Mouse (Mus musculus): Measurements from ENCODE around the gene Ppil4.
"Not testable (repeated sequence)": the region's sequence is repeated elsewhere in the genome, so short reads cannot be mapped to it uniquely, and the experiment has no call there.

Ppil4 gene

DNA sequence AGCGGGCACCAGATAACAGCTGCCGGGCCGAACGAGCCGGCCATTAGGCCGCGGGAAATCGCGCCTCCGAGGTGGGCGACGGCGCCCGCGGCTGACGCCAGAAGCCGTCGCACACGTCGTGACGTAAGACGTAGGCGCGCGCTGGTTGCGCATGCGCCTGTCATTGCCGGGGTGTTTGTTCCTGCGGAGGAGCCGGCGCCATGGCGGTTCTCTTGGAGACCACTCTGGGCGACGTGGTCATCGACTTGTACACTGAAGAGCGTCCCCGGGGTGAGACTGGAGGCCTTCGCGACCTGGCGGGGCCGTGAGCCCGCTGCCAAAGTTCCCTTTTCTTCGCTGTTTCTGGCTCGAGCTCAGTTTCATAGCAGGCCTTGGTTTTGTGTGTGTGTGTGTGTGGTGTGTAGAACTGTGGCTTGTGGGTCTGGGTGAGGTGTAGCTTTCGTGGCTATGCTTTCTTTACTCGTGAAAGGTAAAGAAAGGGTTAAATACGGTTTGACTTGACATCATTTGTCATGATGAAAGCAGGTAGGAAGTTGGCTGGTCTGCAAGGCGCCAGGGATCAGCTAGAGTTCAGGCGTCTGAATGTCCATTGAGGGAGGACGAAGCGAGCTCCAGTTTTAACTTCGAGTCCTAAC, at the start of gene Ppil4, which contains the start of gene Ginm1:
Gene Ppil4, plus strand, starts transcription at position 141 of the 635 bp plus-strand sequence.
Gene Ginm1, minus strand, starts transcription at position 74 of the 635 bp plus-strand sequence.
- DNase-seq, result peak; percentile 74 to 81

DNA sequence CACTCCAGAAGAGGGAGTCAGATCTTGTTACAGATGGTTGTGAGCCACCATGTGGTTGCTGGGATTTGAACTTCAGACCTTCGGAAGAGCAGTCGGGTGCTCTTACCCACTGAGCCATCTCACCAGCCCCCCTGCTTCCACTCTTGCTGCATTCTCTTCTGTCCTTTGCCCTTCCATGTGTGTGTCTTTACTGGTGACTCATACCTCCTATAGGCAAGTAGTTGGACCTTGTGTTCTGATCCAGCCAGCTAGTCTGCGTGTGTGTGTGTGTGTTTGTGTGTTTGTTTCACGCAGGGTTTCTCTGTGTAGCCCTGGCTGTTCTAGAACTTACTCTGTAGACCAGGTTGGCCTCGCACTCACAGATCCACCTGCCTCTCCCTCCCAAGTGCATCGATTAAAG, 47.2 kb upstream of the Ppil4 start:
- DNase-seq, result not testable (repeated sequence)

DNA sequence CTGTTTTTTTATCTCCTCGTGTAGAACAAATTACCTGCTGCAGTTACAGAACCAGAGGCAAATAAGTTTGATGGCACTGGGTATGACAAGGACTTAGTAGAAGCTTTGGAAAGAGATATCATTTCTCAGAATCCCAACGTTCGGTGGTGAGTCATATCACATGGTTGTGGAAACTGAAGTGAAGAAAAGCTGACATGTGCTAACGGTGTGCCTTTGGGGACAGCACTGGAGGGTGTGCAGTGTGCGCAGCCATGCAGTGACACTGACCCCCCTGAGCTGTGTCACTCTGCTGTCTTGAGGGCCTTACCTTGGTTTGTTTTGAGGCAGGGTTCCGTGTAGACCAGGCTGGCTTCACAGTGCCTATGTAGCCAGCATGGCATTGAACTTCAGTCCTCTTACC, 43.9 kb upstream of the Ppil4 start:
- no peak for DNase-seq

DNA sequence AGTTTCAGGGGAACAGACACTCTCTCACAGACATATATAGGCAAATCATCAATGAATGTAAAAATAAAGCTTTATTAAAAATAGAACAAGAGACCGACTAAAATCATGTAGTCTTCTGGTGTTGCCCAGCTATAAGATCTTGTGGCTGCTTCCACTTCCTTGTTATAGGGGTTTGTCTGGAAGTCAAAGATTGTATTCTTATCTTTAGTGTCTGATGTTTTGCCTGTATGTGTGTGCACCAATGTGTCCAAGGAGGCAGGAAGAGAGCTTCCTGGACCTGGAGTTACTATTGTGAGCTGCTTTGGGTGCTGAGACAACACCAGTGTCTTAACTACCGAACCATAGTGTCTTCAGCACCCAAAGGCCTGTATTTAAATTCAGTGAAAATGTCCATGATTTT, 35.1 kb upstream of the Ppil4 start:
- no peak for DNase-seq

DNA sequence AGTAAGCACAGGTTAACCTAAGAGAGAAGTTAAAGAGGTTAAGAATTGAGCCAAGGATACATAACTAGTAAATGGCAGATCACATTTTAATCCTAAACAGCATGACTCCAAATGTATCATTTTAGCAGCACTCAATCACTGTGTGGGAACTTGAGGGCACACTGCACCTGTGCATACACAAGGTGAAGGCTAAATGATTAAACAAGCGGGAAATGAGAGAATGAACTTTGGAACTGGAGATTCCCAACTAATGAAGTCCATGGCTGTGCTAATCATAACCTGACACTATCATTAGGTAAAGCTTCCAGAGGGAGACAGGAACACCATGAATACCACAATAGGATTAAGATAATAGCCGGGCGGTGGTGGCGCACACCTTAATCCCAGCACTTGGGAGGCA, 20.3 kb upstream of the Ppil4 start:
- no peak for DNase-seq

DNA sequence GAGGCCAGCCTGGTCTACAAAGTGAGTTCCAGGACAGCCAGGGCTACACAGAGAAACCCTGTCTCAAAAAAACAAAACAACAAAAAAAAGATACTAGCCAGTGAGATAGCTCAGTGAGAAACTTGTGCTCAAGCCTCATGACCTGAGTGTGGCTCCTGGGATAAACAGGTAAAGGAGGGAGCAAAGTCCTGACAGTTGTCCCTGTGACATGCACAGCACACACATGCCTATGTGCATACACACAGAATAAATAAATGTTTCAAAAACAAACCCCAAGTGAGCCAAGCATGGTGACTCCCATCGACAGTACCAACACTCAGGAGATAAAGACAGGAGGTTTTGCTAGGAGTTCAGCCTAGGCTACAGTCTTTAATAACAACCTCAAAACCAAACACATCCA, 19.9 kb upstream of the Ppil4 start:
- no peak for DNase-seq

DNA sequence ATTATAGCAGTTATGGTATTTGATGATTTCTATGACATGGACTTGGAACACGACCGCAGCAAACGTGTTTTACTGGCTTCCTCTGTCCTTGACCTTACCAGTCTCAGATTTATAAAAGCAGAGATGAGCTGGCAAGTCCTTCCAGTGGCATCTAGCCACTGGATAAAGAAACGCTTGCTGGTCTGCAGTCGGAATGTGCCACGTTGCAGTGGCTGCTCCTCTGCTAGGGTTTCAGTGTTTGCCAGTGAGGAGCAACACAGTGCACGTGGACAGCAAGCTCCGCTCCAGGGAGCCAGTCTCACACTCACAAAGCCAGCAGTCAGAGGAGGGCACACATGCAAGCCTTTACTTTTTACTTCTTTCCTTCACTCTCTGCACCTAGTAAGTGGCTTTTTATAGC, 17.3 kb upstream of the Ppil4 start:
- DNase-seq, result no peak

DNA sequence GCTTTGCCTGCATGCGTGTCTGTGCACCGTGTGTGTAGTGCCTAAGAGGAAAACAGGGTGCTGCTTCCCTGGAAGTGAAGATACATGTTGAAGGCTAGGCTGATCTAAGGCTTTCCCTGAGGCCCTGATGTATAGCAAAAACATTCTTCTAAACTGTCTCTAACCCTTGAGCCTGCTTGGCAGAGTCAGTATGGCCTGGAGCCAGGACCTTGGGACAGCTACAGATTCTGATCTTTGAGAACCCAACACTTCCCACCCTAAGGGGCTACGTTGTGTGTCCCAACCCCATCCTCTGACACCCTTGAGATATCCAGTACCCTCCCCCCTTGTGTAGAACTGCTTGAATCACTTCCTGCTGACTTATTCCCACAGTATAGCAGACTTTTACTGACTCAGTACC, 14.3 kb upstream of the Ppil4 start:
- no peak for DNase-seq

DNA sequence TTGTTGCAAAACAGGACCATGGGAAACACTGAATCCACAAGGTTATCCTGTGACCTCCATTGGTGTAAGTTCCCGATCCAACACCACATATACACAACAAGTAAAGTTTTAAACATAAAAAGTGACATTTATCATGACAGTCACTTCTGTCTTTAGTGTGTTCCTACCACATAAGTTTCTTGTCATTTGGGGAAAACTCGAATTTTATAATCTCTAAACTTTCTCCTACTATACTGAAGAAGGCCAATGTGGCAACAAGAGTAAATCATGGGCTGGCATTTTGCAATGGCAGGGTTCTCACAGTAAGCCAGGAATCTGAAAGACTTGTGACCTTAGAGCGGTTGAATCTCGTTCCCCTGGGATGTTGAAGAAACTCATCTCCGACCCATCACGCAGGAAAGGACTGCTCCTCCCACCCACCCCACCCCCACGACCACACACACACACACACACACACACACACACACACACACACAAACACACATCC, 12.9 kb upstream of the Ppil4 start:
- DNase-seq, result no peak

DNA sequence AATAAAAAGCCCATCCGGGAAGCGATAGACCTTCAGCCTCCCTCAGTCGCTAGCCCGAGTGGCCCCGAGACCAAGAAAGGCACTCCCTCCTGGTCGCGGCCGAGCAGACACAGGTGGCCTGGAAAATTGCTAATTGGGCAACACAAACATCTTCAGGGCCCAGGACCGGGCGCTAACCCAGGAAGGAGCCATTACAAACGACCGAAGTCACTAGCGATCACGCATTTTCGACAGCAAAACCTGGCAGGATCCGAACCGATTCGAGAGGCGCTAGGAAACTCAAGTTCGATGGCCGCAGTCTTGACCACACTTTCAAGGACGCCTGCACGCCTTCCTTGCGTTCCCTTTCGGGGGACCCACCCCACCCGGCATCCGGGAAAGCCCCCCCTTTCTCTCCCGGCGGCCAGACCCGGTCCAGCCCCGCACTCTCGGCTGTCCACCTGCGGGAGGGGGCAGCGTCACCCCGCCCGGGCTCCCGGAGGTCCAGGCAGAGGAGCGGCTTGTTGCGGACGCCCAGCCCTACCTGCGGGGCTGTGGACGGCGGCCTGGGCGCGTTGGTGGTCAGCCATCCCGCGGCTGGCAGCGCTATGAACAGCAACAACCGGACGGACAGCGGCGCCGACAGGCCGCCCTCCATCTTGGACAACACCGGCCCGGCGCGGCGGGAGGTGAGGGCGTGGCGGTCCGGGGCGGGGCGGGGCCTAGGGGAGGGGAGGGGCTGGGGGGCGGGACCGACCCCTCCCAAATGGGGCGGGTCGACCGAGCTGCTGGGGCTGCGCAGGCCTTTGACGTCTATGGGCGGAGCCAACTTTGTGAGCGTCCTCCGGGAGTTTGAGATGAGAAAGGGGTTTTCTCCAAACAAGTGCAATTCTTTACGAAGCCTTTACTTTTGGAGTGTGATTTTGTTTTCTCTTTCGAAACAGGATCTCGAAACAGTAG, 12.2 kb upstream of the Ppil4 start:
- DNase-seq, result peak; percentile 77 to 83

DNA sequence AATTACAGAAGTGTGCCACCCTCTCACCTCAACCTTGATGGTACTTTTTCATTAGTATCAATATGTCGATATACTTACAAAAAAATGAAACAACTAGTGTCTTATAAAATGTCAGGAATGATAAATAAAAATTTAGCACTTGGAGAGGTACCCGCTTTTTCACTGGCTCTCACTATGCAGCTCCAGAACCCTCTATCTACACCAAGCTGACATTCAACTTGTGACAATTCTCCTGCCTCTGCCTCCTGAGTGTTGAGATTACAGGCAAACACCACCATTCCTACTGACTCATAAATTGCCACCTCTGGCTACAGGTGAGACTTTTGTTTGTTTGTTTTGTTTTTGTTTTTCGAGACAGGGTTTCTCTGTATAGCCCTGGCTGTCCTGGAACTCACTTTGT, 11.5 kb upstream of the Ppil4 start:
- no peak for DNase-seq

DNA sequence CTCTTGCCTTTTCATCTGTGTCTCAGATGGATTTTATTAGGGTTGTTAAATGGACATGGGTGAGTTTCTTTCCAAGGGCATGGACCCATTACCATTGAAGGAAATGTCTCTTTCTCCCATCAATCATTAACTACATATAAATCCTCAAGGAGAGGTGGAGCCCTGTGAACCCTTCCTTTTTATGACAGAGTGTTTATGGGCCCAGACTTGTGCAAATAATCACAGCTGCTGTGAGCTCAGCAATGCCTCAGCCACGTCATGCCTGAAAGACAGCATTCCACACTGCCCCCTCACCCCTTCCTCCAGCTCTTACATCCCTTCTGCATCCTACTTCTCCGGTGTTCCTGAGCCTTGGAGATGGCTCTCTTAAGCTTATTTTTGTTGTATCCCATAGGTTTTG, 5.4 kb upstream of the Ppil4 start:
- no peak for DNase-seq

DNA sequence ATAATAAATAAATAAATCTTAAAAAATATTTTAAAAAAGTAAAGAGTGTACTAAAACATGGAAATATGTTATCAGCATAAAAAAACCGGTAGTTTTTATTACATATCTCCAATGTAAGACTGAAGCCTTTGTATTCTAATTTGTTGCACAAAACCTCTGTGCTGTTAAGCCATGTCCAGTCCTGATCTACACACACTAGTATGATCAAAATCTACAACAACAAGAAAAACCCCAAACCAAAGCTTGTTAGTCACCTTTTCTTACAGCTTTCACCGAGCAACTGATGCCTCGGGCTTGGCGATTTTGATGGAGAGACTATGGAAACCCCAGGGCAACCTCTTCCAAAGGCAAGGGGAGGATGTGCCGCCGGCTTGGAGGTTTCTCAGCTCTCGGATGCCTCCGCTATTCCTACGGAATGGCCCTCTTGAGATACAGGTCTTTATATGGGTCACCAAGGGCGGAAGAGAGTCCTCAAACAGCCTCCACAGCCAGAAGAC, 389 bp upstream of the Ppil4 start:
- no peak for DNase-seq

DNA sequence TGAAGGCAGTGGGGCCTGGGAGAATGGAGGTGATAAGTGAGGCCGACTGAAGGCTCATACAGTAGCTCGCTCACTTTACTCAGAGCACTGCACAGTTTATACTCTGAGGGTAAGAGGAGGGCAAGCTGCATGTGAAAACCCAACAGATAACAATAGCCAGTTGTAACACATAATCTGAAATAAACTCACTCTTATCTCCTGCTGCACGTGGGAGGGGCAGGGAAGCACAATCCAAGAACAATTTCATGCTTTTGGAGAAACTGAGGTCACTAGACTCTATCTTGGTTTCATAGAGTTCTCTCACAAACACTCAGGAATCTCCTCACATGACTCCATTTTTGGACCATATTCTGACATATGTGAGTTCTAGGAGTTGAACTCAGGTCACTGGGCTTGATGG, 8.6 kb downstream of the Ppil4 start:
- no peak for DNase-seq

DNA sequence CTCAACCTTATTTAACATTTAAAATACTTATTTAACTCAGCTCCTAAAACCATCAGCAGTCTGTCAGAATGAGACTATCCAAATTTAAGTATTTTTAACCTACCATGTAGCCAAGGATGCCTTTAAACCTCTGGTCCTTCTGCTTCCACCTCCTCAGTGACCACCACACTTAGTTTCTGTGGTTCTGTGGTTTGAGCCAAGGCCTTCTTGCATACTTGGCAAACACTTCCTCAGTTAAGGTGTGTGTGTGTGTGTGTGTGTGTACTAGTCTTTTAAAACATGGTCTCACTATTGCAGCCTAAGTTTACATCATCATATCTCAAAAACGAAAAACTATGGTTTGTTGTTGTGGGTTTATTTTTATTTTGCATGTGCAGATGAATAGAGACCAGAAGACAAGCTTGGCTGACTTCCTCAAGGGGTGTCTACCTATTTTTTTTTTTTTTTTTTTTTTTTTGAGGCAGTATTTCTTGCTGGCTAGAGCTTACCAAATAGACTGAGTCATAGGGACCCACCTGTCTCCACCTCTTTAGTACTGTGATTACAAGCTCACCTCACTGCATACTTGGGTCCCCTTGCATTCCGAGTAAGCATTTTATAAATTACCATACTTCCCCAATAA, 9.9 kb downstream of the Ppil4 start:
- no peak for DNase-seq

DNA sequence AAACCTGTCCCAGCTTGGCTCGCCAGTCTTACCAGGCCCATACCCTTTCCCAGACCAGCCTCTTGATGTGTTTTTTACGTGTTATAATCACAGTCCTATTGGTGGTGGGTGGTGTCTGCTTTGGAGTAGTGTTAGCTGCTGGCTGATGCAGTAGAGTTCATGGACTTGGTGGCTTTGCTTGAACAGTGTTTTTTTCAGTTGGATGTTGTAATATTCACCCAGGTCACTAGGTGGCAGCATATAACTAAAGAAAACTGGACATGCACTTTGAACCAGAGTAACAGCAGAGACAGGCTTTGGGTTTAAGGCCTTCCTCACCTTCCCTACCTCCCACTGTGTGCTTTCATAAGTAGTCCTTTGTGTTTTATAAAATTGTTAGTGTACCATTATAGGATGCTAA, 17.2 kb downstream of the Ppil4 start:
- DNase-seq, result no peak

DNA sequence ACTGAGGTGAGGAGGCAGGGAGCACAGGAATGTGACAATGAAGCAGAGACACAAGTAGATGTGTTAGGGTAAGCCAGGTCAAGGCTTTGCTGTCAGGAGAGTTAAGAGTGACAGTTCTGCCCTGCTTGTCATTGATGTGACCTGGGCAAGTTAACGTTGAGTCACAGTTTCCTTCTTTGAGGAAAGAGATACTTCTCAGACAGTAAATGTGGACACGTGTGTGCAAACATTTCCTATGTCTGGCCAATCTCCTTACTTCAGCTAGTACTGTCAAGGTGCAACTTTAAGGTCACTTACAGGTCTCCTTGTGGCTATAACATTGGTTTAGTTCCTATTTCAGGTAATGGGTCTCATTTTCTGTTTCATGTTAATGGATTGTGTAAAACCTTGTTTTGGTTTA, 23.8 kb downstream of the Ppil4 start:
- DNase-seq, result no peak

DNA sequence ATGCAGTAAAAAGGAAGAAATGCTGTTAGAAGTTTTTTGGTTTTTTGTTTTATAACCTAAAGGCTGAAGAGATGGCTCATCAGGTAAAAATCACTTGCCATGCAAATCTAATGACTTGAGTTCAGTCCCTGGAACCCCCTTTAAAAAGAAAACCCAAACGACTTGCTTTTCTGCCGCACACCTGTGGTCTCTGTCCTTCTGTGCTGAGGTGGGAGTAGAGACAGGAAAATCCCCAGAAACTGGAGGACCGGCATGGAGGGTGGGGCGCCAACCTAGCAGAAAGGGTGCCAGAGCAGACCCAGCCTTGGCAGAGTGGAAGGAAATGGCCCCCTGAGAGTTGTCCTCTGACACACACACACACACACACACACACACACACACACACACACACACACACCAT, 26.0 kb downstream of the Ppil4 start:
- DNase-seq, result no peak

DNA sequence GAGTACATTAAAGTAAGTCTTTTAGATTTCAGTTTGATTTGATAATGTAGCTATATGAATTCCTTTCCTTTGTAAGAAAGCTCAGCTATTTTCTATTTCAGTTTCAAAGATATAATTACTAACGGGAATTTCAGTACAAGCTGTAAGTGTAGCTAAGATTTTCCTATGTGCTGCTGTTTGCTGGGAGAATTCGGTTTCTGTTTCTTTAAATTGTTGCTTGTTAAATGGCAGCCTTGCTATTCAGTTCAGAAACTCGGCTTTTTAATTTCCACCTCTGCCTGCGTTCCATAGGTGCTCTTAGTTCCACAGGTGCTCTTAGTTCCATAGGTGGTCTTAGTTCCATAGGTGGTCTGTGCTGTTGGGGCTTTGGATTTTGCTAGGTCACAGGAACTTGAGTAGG, 26.5 kb downstream of the Ppil4 start:
- DNase-seq, result no peak

DNA sequence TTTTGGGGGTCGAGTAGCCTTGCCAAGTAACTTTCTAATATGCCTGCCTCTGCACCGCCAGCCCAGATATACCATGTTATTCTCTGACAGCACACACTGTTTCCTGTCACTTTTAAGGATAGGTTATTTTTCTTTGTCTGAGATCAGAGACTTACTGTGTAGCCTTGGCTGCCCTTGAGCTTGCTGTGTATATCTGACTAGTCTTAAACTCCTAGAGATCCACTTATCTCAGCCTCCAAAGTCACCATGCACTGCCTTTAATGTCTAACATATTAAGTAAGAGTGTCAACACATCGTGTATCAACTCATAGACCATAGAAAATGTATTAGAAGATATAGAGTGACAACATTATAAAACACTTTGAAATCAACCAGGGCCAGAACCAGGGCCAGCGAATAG, 26.9 kb downstream of the Ppil4 start:
- no peak for DNase-seq

DNA sequence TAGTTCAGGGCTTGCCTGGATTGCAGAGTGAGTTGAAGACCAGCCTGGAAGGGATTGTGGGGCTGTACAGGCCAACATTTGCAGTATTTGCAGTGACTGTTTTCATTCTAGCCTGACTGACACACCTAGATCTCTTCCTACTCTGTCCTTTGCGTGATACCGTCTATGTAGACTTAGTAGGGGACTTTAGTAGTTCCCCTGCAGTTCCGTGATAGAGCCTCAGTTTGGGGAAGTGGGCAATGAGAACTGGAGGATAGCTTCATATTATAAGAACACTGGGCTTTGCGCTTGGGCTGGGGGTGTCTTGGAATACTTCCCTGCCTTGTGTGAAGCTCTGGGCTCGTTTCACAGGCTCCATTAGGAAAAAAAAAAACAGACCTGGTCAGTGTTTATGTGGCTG, 27.5 kb downstream of the Ppil4 start:
- no peak for DNase-seq

DNA sequence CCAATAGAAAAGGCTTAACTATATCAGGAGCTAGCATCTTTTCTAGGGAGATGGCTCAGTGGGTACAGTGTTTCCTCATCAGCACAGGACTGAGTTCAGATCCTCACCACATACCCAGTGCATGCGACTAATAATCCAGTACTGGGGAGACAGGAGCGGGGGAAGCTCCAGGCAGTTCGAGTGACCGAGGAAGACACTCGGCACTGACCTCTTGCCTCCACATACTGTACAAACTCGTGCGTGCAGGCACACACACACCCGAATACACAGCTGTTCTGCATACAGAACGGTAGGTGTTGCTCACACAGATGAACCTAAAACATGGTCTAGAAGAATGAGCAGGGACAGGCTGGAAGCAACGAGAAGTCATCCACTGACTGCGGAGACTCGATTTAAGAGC, 29.3 kb downstream of the Ppil4 start:
- no peak for DNase-seq

DNA sequence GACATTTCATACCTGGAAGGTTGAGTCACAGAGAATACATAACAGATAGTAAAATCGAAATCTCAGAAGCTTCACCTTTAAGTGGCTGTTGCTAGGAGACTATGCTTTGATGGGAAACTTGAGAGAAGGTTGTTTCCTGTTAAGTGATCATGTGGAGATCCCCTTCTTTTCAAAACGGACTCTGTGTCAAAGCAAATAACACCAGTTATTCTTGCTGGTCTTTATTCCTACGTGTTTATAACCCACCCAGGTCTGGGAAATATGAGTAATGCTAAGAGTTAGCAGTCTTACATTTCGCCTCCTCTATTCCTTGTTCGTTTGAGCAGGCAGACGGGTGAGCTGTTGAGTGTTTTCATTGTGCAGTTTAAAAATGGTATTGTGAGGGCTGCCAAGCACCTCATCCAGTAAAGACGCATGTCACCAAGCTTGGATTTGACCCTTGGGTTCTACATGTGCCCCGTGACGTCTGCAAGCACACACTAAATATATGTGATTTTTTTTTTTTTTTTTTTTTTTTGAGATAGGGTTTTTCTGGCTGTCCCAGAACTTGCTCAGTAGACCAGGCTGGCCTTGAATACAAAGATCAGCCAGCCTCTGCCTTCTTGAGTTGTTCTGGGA, 32.1 kb downstream of the Ppil4 start:
- no peak for DNase-seq

All from thymus, adult 18-20 months (tissue).